8 mouse cellular contexts compared by ENCODE assay signal in the genomic region with DNA sequence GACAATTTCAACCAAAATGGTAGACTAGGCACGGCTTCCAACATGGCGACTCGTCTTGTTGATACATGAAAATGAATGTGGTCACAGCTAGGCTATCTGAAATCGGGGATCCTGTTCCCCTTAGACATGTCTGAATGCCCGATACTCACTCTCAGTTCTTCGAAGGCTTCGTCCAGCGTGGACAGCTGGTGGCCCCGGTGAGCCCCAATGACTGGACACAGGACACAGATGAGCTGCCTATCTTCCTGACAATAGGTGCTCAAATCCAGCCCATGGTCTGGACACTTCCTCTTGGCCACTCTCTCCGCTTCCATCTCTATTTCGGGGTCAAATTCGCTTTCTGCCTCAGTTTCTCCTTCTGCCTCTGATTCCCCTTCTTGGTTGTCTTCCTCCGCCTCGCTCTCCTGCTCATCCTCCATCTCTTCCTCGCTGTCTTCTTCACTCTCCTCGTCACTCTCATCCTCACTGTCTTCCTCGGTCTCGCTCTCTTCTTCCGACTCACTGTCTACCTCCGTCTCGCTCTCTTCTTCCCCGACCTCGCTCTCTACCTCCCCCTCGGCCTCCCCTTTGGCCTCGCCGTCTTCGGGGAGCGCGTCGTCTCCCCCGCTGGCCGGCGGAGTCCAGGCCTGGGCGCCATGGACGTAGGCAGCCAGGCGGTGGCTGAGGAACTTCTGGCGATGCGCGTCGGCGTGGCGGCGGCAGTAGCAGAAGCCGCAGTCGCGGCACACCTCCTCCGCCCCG. TPM values are rescaled to one million over a fixed set of nuclear protein-coding genes. Genes with fewer than 3 reads are reported as not detected.
A peak's percentile ranks its signal among the peaks of the same experiment; 100 is the strongest.
DNase-seq lines count a peak whose midpoint lies in the region; ATAC-seq and TF ChIP-seq lines count a peak whose summit lies in the region.

No protein-coding gene starts in this region.

- peak overlapping the region; percentile 64 for H3K4me3 ChIP-seq in kidney, postnatal 0 days (replicated peaks; ENCODE audit: low read depth, low read length)
- peak overlapping the region; percentile 62 for H3K4me3 ChIP-seq in bone marrow macrophage, adult 2 months (ENCODE audit: insufficient read depth, low read length)
- peak overlapping the region; percentile 79 for H3K4me3 ChIP-seq in heart, embryonic 16.5 days (ENCODE audit: low read length)
- H3K4me3 ChIP-seq in midbrain, embryonic 11.5 days (ENCODE audit: low read depth, low read length), result peak overlapping the region; percentile 61

- no peaks in the 10 kb centered on the region for H3K36me3 ChIP-seq in kidney, postnatal 0 days (ENCODE audit: insufficient read depth, low read length)
- no peaks in the 10 kb centered on the region for H3K36me3 ChIP-seq in heart, embryonic 16.5 days (ENCODE audit: control insufficient read depth, insufficient read depth)
- H3K36me3 ChIP-seq in midbrain, embryonic 11.5 days (ENCODE audit: control insufficient read depth, insufficient read depth, low read length), result no peaks in the 10 kb centered on the region

- no peak for TF ChIP-seq CTCF in kidney, postnatal 0 days (IDR thresholded peaks at IDR 0.05; ENCODE audit: low read depth)
- no peak for TF ChIP-seq CTCF in bone marrow macrophage, adult 2 months (IDR thresholded peaks at IDR 0.05; ENCODE audit: low read depth, low read length)

- H3K27ac ChIP-seq in kidney, postnatal 0 days, result peak overlapping the region; percentile 98
- H3K27ac ChIP-seq in bone marrow macrophage, adult 2 months (ENCODE audit: insufficient read depth, low read depth, low read length), result peak overlapping the region; percentile 46; the same call in 1 of the 2 replicates
- peak overlapping the region; percentile 91 for H3K27ac ChIP-seq in heart, embryonic 16.5 days (ENCODE audit: low read length)
- peak overlapping the region; percentile 74 for H3K27ac ChIP-seq in midbrain, embryonic 11.5 days (ENCODE audit: low read depth, low read length)

- DNase-seq in kidney, postnatal 0 days (ENCODE audit: low spot score), result no peak
- no peak for DNase-seq in kidney, postnatal 36 days
- DNase-seq in midbrain, embryonic 11.5 days (ENCODE audit: low spot score, missing footprints), result peak; percentile 95
- DNase-seq in yolk sac, embryonic 10.5 days (ENCODE audit: low spot score), result no peak
- DNase-seq in urinary bladder, postnatal 25 days (ENCODE audit: low spot score), result no peak
- DNase-seq in embryo, embryonic 10.5 days (ENCODE audit: low spot score), result no peak

- ATAC-seq in kidney, postnatal 0 days (replicated peaks; ENCODE audit: low FRiP score, low read depth), result no peak
- no peak for ATAC-seq in heart, embryonic 16.5 days (replicated peaks; ENCODE audit: extremely low read depth, insufficient read depth, low FRiP score)
- peak; percentile 50; the same call in 1 of the 2 replicates for ATAC-seq in midbrain, embryonic 11.5 days (ENCODE audit: low FRiP score)

- peak overlapping the region; percentile 82 for H3K4me2 ChIP-seq in kidney, postnatal 0 days (ENCODE audit: low read length)
- H3K4me2 ChIP-seq in heart, embryonic 16.5 days (ENCODE audit: low read depth, low read length), result peak overlapping the region; percentile 98
- H3K4me2 ChIP-seq in midbrain, embryonic 11.5 days, result peak overlapping the region; percentile 60

- TF ChIP-seq POLR2A in bone marrow macrophage, adult 2 months (IDR thresholded peaks at IDR 0.05; ENCODE audit: borderline replicate concordance, low read depth, low read length), result no peak

- peaks cover 15% of the 10 kb centered on the region for H3K4me1 ChIP-seq in kidney, postnatal 0 days (replicated peaks; ENCODE audit: insufficient read depth, low read length)
- H3K4me1 ChIP-seq in bone marrow macrophage, adult 2 months (ENCODE audit: control insufficient read depth, insufficient read depth, low read length), result peaks cover 6% of the 10 kb centered on the region; the same call in 1 of the 2 replicates
- H3K4me1 ChIP-seq in heart, embryonic 16.5 days (ENCODE audit: control insufficient read depth, insufficient read depth, low read length), result peaks cover 17% of the 10 kb centered on the region
- peaks cover 17% of the 10 kb centered on the region for H3K4me1 ChIP-seq in midbrain, embryonic 11.5 days (ENCODE audit: control insufficient read depth, insufficient read depth, low read length)

- H3K9me3 ChIP-seq in kidney, postnatal 0 days (replicated peaks; ENCODE audit: low read length), result no peaks in the 10 kb centered on the region
- no peaks in the 10 kb centered on the region for H3K9me3 ChIP-seq in heart, embryonic 16.5 days (replicated peaks; ENCODE audit: control insufficient read depth, low read length)
- no peaks in the 10 kb centered on the region for H3K9me3 ChIP-seq in midbrain, embryonic 11.5 days (ENCODE audit: control insufficient read depth, low read length)

- 36% methylated on average over 48 of the region's 48 CpGs for WGBS in kidney, postnatal 0 days
- 35% methylated on average over 48 of the region's 48 CpGs for WGBS in heart, embryonic 16.5 days
- WGBS in midbrain, embryonic 11.5 days, result 39% methylated on average over 48 of the region's 48 CpGs

- H3K9ac ChIP-seq in kidney, postnatal 0 days (ENCODE audit: low read depth, low read length), result peak overlapping the region; percentile 96
- peak overlapping the region; percentile 92 for H3K9ac ChIP-seq in heart, embryonic 16.5 days (ENCODE audit: low read length)
- peak overlapping the region; percentile 79 for H3K9ac ChIP-seq in midbrain, embryonic 11.5 days (ENCODE audit: low read length)

- no peaks in the 10 kb centered on the region; the same call in 1 of the 2 replicates for H3K27me3 ChIP-seq in kidney, postnatal 0 days (ENCODE audit: insufficient read depth, low read length)
- H3K27me3 ChIP-seq in heart, embryonic 16.5 days (ENCODE audit: control insufficient read depth, insufficient read depth, low read length), result no peaks in the 10 kb centered on the region
- H3K27me3 ChIP-seq in midbrain, embryonic 11.5 days (ENCODE audit: control insufficient read depth, insufficient read depth, low read length), result no peaks in the 10 kb centered on the region

RNA-seq across cellular contexts. Expression of a gene that starts 7.6 kb away (rescaled TPM):
- 20.1 and 24.5 TPM in 2 replicates for polyA plus RNA-seq in kidney, postnatal 0 days (2015; fragmentation: Nextera tagmentation; extraction: Ambion mirVana)
- 29.9 and 40.3 TPM in 2 replicates for polyA plus RNA-seq in bone marrow macrophage, adult 2 months (2012; ENCODE audit: insufficient read depth, insufficient read length, missing spikeins)
- 16.1 and 19.1 TPM in 2 replicates for polyA plus RNA-seq in heart, embryonic 16.5 days (2015; fragmentation: Nextera tagmentation; extraction: Ambion mirVana)
- polyA plus RNA-seq in midbrain, embryonic 11.5 days (2014; fragmentation: Nextera tagmentation; extraction: Ambion mirVana), result 40.7 and 44.4 TPM in 2 replicates

RNA-seq across cellular contexts. Expression of a gene that starts 52.3 kb away (rescaled TPM):
- 10.0 and 12.1 TPM in 2 replicates for polyA plus RNA-seq in kidney, postnatal 0 days (2015; fragmentation: Nextera tagmentation; extraction: Ambion mirVana)
- not detected in 2 replicates for polyA plus RNA-seq in bone marrow macrophage, adult 2 months (2012; ENCODE audit: insufficient read depth, insufficient read length, missing spikeins)
- 1.6 and 1.7 TPM in 2 replicates for polyA plus RNA-seq in heart, embryonic 16.5 days (2015; fragmentation: Nextera tagmentation; extraction: Ambion mirVana)
- polyA plus RNA-seq in midbrain, embryonic 11.5 days (2014; fragmentation: Nextera tagmentation; extraction: Ambion mirVana), result 25.2 and 25.5 TPM in 2 replicates

Comparison
In these comparisons a context has a peak if more than half of its experiments do, and no peak if none do; other contexts are left out.
1. H3K27ac ChIP-seq: peak in every context shown above with its lines; median percentile 98 in kidney, postnatal 0 days; 91 in heart, embryonic 16.5 days; 74 in midbrain, embryonic 11.5 days; 46 in bone marrow macrophage, adult 2 months.